Mouse (Mus musculus) T-cell, adult 66 days (primary cell): ENCODE measurements around the gene Umodl1. TPM values are rescaled to one million over a fixed set of nuclear protein-coding genes. Genes with fewer than 3 reads are reported as not detected.

Experiments used
- total RNA-seq, 2 experiments: library from RNA; stranded (reverse); gene quantifications; 3 replicates in 1 of 2; 4 replicates in 1 of 2; pipeline ENCODE4 v1.2.4; 2023

Umodl1 gene
- total RNA-seq = not detected

GRCm38 (mm10) chr17:30954340-30954739, at the start of gene Umodl1:
Umodl1 (plus strand) TSS chr17:30954640.

DNA sequence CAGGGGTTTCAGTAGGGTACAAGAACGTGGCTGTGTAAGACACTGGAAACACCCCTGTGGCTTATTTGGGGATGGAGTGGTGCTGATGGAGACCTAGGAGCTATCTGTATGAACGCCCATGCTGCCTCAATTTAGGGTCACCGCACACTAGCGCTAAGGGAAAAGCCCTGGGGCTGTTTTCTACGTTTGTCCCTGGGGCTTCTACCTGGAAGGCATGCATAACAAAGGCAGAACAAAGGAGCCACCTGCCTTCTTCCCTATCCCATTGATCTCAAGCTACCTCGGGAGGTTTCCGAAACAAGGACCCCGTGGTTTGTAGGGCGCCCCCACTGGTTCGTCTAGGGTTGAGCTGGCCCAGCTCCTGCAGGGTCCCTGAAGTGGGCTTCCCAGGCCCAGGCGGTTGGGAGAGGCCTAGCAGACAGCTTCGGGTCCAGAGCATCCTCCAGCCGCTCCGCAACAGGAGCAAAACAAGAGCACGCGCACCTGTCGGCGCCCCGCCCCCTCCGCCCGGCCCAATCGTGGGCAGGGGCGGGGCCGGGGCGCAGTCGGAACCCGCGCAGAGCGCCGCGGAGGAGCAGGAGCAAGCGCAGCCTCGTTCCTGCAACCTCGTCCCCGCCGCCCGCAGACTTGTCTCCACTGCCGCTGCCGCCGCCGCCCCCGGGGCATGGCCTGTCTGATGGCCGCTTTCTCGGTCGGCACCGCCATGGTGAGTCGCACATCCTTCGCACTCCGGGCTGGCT, 102.9 kb downstream of the Umodl1 start, which contains the start of gene Abcg1:
Gene Abcg1 (plus strand): TSS at position 525 of the 740 bp plus-strand sequence.

Other genes with a start within 250 kb of the Umodl1 start
- gene Glp1r, start 52.8 kb upstream of the Umodl1 start, total RNA-seq = under 1 TPM in 1 of 2 experiments, not detected in 1; 0.12 TPM
- 100 to 1,000 TPM in 1 of 2 experiments, 10 to 100 TPM in 1; 92.6 to 116 TPM for gene Abcg1, start 103.0 kb downstream of the Umodl1 start, total RNA-seq
- not detected for gene Tff3, start 175.0 kb downstream of the Umodl1 start, total RNA-seq
- not detected for gene Tff2, start 189.6 kb downstream of the Umodl1 start, total RNA-seq
- not detected for gene Tff1, start 210.6 kb downstream of the Umodl1 start, total RNA-seq
- gene Tmprss3, start 244.3 kb downstream of the Umodl1 start, total RNA-seq = under 1 TPM; 0.24 to 0.41 TPM